Mouse (Mus musculus): ENCODE measurements around the gene Hexim2.
A peak's percentile ranks its signal among the peaks of the same experiment; 100 is the strongest.

The Hexim2 gene

GRCm38 (mm10) chr11:103141101-103141943 is 9.1 kb downstream of the Hexim2 start:
- DNase-seq (ENCODE audit: low read depth, low spot score) = no peak

- no peak for DNase-seq (ENCODE audit: low read depth, low spot score)
Observed at GRCm38 (mm10) chr11:103141944-103142255, 9.7 kb downstream of the Hexim2 start.

- no peak for DNase-seq (ENCODE audit: low read depth, low spot score)
Observed at GRCm38 (mm10) chr11:103142441-103143182, 10.4 kb downstream of the Hexim2 start.

GRCm38 (mm10) chr11:103144309-103145285 is 12.4 kb downstream of the Hexim2 start:
- no peak for DNase-seq (ENCODE audit: low read depth, low spot score)

- no peak for DNase-seq (ENCODE audit: low read depth, low spot score)
Observed at GRCm38 (mm10) chr11:103146386-103146785, 14.2 kb downstream of the Hexim2 start.

GRCm38 (mm10) chr11:103147766-103148165 is 15.5 kb downstream of the Hexim2 start:
- DNase-seq (ENCODE audit: low read depth, low spot score) = no peak

GRCm38 (mm10) chr11:103149771-103150170 is 17.5 kb downstream of the Hexim2 start:
- no peak for DNase-seq (ENCODE audit: low read depth, low spot score)

GRCm38 (mm10) chr11:103158621-103159478 is 26.6 kb downstream of the Hexim2 start:
- DNase-seq (ENCODE audit: low read depth, low spot score) = peak; percentile 93

- DNase-seq (ENCODE audit: low read depth, low spot score) = no peak
Observed at GRCm38 (mm10) chr11:103160738-103161137, 28.5 kb downstream of the Hexim2 start.

- peak; percentile 84 for DNase-seq (ENCODE audit: low read depth, low spot score)
Observed at GRCm38 (mm10) chr11:103161449-103161848, 29.2 kb downstream of the Hexim2 start.

- no peak for DNase-seq (ENCODE audit: low read depth, low spot score)
Observed at GRCm38 (mm10) chr11:103162132-103162531, 29.9 kb downstream of the Hexim2 start.

- DNase-seq (ENCODE audit: low read depth, low spot score) = no peak
Observed at GRCm38 (mm10) chr11:103164391-103164790, 32.2 kb downstream of the Hexim2 start.

- no peak for DNase-seq (ENCODE audit: low read depth, low spot score)
Observed at GRCm38 (mm10) chr11:103168690-103169390, 36.6 kb downstream of the Hexim2 start.

GRCm38 (mm10) chr11:103169664-103170063 is 37.4 kb downstream of the Hexim2 start:
- DNase-seq (ENCODE audit: low read depth, low spot score) = no peak

- no peak for DNase-seq (ENCODE audit: low read depth, low spot score)
Observed at GRCm38 (mm10) chr11:103170111-103170493, 37.9 kb downstream of the Hexim2 start.

- DNase-seq (ENCODE audit: low read depth, low spot score) = no peak
Observed at GRCm38 (mm10) chr11:103170494-103171285, 38.5 kb downstream of the Hexim2 start, which contains the start of gene Fmnl1. Gene Fmnl1 (plus strand): TSS chr11:103171107.

GRCm38 (mm10) chr11:103171286-103171620 is 39.0 kb downstream of the Hexim2 start:
- no peak for DNase-seq (ENCODE audit: low read depth, low spot score)

GRCm38 (mm10) chr11:103171703-103172391 is 39.6 kb downstream of the Hexim2 start:
- no peak for DNase-seq (ENCODE audit: low read depth, low spot score)

Data from WW6 (cell line).